ENCODE assay signal across 20 mouse cellular contexts in genomic region chr2:128382473-128382872, GRCm38 (mm10).
DNase-seq lines count a peak whose midpoint lies in the region; ATAC-seq lines count a peak whose summit lies in the region.
"Had no signal": no experiment of that assay in that cellular context is flagged by ENCODE, and none has a peak within 500 bp of the region (broad histone marks: within the 10 kb centered on the region; RNA-seq: fewer than 3 reads in every experiment).

No protein-coding gene starts in this region.

- DNase-seq in adrenal gland, adult 2 months: peak; percentile 51
- no peak for DNase-seq in adrenal gland, postnatal 25 days
- peak; percentile 70 for DNase-seq in 3T3-L1 (ENCODE audit: low read depth, low spot score)
- DNase-seq in Muller cell, postnatal 12 days (ENCODE audit: inconsistent ontology term): peak; percentile 71
- no peak for DNase-seq in spleen, postnatal 36 days (ENCODE audit: low spot score in 2 of 2)
- DNase-seq: adrenal gland, postnatal 14 days; cerebellum, adult 2 months; cerebellum, postnatal 10 days; embryo, embryonic 11 days; gastrocnemius, adult 2 months; gastrocnemius, postnatal 25 days; heart, postnatal 10 days; heart, postnatal 4 days had no signal

- H3K4me3 ChIP-seq in macrophage (ENCODE audit: inconsistent target): no peak overlapping the region
- H3K4me3 ChIP-seq: embryonic facial prominence, embryonic 15.5 days; forebrain, embryonic 15.5 days; gastrocnemius, adult 2 months; hindbrain, embryonic 12.5 days had no signal

- H3K79me2 ChIP-seq in macrophage (ENCODE audit: inconsistent target): peaks cover 100% of the 10 kb centered on the region

- H3K36me3 ChIP-seq in macrophage (ENCODE audit: inconsistent target): no peaks in the 10 kb centered on the region
- H3K36me3 ChIP-seq: embryonic facial prominence, embryonic 15.5 days; forebrain, embryonic 15.5 days; hindbrain, embryonic 12.5 days had no signal

- 62% methylated on average over 4 of the region's 4 CpGs for WGBS in macrophage (ENCODE audit: missing documents)

- 0 out of 2 replicates have a peak overlapping the region, but pooled peaks have one; percentile 8 for H3K27ac ChIP-seq in macrophage
- H3K27ac ChIP-seq: embryonic facial prominence, embryonic 15.5 days; forebrain, embryonic 15.5 days; gastrocnemius, adult 2 months; hindbrain, embryonic 12.5 days had no signal

- no peak for ATAC-seq in activated CD4-positive, CD25-positive, alpha-beta regulatory T cell, adult 4 months
- ATAC-seq: forebrain, embryonic 15.5 days; hindbrain, embryonic 16.5 days; intestine, postnatal 0 days had no signal

Comparison
In these comparisons a context has a peak if more than half of its experiments do, and no peak if none do; other contexts are left out.
1. DNase-seq: peak in adrenal gland, adult 2 months (single experiment), 3T3-L1 (single experiment) and Muller cell, postnatal 12 days (single experiment); none in adrenal gland, postnatal 25 days (single experiment) and spleen, postnatal 36 days (0 of 2).